Mouse (Mus musculus): Measurements from ENCODE around the gene Gm49354. TPM values are rescaled to one million over a fixed set of nuclear protein-coding genes. Genes with fewer than 3 reads are reported as not detected.
"Not testable (repeated sequence)": the region's sequence is repeated elsewhere in the genome, so short reads cannot be mapped to it uniquely, and the experiment has no call there.

Gm49354 gene
- polyA plus RNA-seq, 1 experiment from 2014 or later: not detected

DNA sequence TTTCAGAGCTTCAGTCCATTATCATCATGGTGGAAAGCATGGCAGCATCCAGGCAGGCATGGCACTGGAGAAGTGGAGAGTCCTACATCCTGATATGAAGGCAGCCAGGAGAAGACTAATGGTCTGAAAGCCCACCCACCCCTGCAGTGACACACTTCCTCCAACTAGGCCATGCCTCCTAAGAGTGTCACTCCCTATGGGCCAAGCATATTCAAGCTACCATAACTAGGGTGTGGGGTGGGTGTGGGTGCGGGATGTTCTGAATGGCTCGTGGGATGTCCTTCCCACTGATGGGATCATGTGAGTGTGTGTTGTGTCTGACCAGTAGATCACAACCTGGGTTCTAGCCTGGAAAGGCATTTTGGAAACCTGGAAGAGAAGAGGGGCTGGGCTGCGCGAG, 48.1 kb downstream of the Gm49354 start:
- peaks cover 47% of the 10 kb centered on the region for H3K4me1 ChIP-seq (ENCODE audit: control insufficient read depth, low read depth, low read length)
- 58% methylated on average over 2 of the region's 4 CpGs for WGBS (ENCODE audit: insufficient replicate concordance)
- no peaks in the 10 kb centered on the region for H3K9me3 ChIP-seq (replicated peaks; ENCODE audit: control insufficient read depth, low read length)
- H3K36me3 ChIP-seq (ENCODE audit: control insufficient read depth, insufficient read depth): no peaks in the 10 kb centered on the region
- no peak overlapping the region for H3K4me3 ChIP-seq (ENCODE audit: low read depth, low read length)
- H3K4me2 ChIP-seq (ENCODE audit: low read depth, low read length): peak overlapping the region; percentile 35
- H3K27ac ChIP-seq (ENCODE audit: low read length): 0 out of 2 replicates have a peak overlapping the region, but pooled peaks have one; percentile 37
- no peaks in the 10 kb centered on the region for H3K27me3 ChIP-seq (ENCODE audit: control insufficient read depth, insufficient read depth, low read depth, low read length)
- H3K9ac ChIP-seq (ENCODE audit: low read depth, low read length): no peak overlapping the region
- no peak for ATAC-seq (ENCODE audit: low read depth)

DNA sequence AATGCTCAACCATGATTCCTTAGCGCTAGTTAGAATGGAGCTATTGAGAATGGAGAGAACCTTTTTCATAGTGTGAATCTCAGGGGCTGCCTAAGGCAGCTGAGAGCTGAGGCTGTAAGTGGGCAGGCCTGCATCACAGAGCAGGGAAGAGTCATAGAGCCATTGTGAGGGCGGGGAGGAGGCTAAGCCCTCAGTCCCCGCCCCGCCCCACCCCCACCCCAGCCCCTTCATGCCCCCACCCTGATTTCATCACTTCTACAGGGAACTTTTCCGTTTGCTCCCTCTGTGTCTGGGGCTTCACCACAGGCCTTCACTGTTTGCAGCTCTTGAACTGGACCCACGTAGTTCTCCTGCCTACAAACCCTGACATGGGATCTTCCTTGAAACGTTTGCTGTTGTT, 50.4 kb downstream of the Gm49354 start, which contains the start of gene Spata31d1d:
Spata31d1d (minus strand) TSS at position 101 of the 400 bp plus-strand sequence.
- WGBS (ENCODE audit: insufficient replicate concordance): 33% methylated on average over 7 of the region's 7 CpGs
- peaks cover 6% of the 10 kb centered on the region; the same call in 1 of the 2 replicates for H3K27me3 ChIP-seq (ENCODE audit: control insufficient read depth, insufficient read depth, low read depth, low read length)
- H3K9ac ChIP-seq (ENCODE audit: low read depth, low read length): no peak within 1 kb of the TSS
- H3K4me1 ChIP-seq (ENCODE audit: control insufficient read depth, low read depth, low read length): peaks cover 38% of the 10 kb centered on the region
- ATAC-seq (ENCODE audit: low read depth): no peak
- no peak within 1 kb of the TSS for H3K27ac ChIP-seq (ENCODE audit: low read length)
- H3K4me2 ChIP-seq (ENCODE audit: low read depth, low read length): no peak within 1 kb of the TSS
- no peaks in the 10 kb centered on the region for H3K36me3 ChIP-seq (ENCODE audit: control insufficient read depth, insufficient read depth)
- no peaks in the 10 kb centered on the region for H3K9me3 ChIP-seq (replicated peaks; ENCODE audit: control insufficient read depth, low read length)
- no peak within 1 kb of the TSS for H3K4me3 ChIP-seq (ENCODE audit: low read depth, low read length)

DNA sequence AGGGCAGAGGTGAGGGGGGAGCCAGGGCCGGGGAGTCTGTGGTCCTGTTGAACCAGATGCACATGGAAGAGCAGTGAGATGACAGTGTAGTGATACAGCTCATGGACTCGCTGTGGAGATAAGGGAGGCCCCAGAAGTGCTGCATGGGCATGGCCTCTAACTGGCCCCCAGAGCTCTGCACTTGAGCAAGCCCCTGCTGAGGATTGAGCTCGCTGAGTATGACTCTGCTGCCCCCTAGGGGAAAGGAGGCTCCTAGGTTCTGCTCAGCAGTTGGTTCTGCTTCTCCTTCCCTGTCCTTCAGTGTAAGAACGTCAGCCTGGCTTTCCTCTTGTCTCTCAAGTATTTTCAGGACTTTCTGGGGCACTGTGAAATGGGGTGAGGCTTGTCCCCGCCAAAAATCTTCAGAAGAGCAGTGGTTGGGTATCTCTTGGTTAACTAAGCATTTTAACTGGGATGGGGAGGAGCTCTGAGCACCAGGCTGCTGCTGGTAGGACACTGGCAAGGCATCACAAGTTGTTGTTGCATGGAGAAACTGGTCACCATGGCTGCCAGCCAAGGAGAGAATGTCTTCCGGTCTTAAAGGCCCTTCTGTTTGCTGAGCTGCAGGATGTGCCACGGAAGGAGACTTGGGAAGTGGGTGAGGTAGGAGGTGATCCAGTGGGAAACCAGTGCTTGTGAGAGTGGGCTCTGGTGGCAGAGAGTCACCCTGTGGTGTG, 53.5 kb downstream of the Gm49354 start:
- H3K27me3 ChIP-seq (ENCODE audit: control insufficient read depth, insufficient read depth, low read depth, low read length): peaks cover 14% of the 10 kb centered on the region; the same call in 1 of the 2 replicates
- no peak overlapping the region for H3K4me3 ChIP-seq (ENCODE audit: low read depth, low read length)
- 17% methylated on average over 7 of the region's 7 CpGs for WGBS (ENCODE audit: insufficient replicate concordance)
- no peak overlapping the region for H3K27ac ChIP-seq (ENCODE audit: low read length)
- H3K9me3 ChIP-seq (replicated peaks; ENCODE audit: control insufficient read depth, low read length): no peaks in the 10 kb centered on the region
- peak; percentile 83 for ATAC-seq (ENCODE audit: low read depth)
- H3K4me2 ChIP-seq (ENCODE audit: low read depth, low read length): no peak overlapping the region
- H3K9ac ChIP-seq (ENCODE audit: low read depth, low read length): 0 out of 2 replicates have a peak overlapping the region, but pooled peaks have one; percentile 25
- peaks cover 15% of the 10 kb centered on the region for H3K4me1 ChIP-seq (ENCODE audit: control insufficient read depth, low read depth, low read length)
- H3K36me3 ChIP-seq (ENCODE audit: control insufficient read depth, insufficient read depth): no peaks in the 10 kb centered on the region

DNA sequence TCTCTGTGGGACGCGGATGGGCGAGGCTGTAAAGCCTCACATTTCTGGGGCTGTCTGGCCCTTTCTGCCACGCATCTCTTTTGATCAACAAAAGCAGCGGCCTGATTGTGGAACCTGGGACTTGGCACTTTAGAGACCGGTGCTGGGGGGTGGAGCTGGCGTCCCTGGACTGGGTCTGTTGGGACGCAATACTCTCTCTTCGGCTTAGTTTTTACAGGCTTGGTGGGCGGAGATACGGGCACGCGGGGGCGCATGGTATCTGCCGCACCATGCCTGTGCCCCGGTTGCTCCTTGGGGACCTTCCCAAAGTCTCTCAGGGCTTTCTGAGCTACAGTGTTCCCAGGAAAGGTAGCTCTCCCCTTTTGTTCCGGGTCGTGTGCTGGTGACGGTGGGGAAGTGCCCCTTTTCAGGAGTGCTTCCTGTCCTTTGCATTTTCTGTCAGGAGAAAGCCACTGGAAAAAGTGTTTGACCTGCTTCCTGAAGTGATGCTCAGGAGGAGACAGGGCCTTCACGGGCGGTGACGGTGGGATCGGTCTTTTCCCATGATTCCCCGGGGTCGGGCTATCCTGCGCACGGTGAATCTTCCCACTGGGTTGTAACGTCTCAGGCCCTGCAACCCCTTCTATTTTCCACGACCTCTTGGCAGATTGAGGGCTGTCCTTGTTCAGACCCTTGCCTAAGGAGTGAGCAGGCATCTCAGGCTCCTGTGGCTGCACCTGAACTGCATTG, 55.7 kb downstream of the Gm49354 start:
- H3K27me3 ChIP-seq (ENCODE audit: control insufficient read depth, insufficient read depth, low read depth, low read length): peaks cover 14% of the 10 kb centered on the region; the same call in 1 of the 2 replicates
- no peaks in the 10 kb centered on the region for H3K9me3 ChIP-seq (replicated peaks; ENCODE audit: control insufficient read depth, low read length)
- peaks cover 14% of the 10 kb centered on the region for H3K4me1 ChIP-seq (ENCODE audit: control insufficient read depth, low read depth, low read length)
- no peak overlapping the region for H3K4me3 ChIP-seq (ENCODE audit: low read depth, low read length)
- H3K27ac ChIP-seq (ENCODE audit: low read length): no peak overlapping the region
- no peaks in the 10 kb centered on the region for H3K36me3 ChIP-seq (ENCODE audit: control insufficient read depth, insufficient read depth)
- ATAC-seq (ENCODE audit: low read depth): no peak
- H3K9ac ChIP-seq (ENCODE audit: low read depth, low read length): no peak overlapping the region
- peak overlapping the region; percentile 13 for H3K4me2 ChIP-seq (ENCODE audit: low read depth, low read length)
- 34% methylated on average over 29 of the region's 29 CpGs for WGBS (ENCODE audit: insufficient replicate concordance)

DNA sequence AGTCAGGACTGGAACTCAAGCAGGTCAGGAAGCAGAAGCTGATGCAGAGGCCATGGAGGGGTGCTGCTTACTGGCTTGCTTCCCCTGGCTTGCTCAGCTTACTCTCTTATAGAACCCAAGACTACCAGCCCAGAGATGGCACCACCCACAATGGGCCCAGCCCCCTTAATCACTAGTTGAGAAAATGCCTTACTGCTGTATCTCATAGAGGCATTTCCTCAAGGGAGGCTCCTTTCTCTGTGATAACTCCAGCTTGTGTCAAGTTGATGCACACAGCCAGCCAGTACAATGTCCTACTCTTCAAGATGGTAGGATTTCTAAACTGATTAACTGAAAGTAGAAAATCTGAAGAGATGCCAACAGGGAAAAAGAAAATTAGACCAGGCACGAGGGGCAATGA, 60.0 kb downstream of the Gm49354 start:
- not testable (repeated sequence) for H3K9ac ChIP-seq (ENCODE audit: low read depth, low read length); H3K27ac ChIP-seq (ENCODE audit: low read length); H3K36me3 ChIP-seq (ENCODE audit: control insufficient read depth, insufficient read depth); H3K4me3 ChIP-seq (ENCODE audit: low read depth, low read length); H3K4me2 ChIP-seq (ENCODE audit: low read depth, low read length); H3K9me3 ChIP-seq (replicated peaks; ENCODE audit: control insufficient read depth, low read length)
- WGBS (ENCODE audit: insufficient replicate concordance): 42% methylated on average over 1 of the region's 1 CpGs
- ATAC-seq (ENCODE audit: low read depth): peak; percentile 39; the same call in 1 of the 2 replicates
- H3K27me3 ChIP-seq (ENCODE audit: control insufficient read depth, insufficient read depth, low read depth, low read length): peaks cover 12% of the 10 kb centered on the region; the same call in 1 of the 2 replicates
- peaks cover 12% of the 10 kb centered on the region for H3K4me1 ChIP-seq (ENCODE audit: control insufficient read depth, low read depth, low read length)

DNA sequence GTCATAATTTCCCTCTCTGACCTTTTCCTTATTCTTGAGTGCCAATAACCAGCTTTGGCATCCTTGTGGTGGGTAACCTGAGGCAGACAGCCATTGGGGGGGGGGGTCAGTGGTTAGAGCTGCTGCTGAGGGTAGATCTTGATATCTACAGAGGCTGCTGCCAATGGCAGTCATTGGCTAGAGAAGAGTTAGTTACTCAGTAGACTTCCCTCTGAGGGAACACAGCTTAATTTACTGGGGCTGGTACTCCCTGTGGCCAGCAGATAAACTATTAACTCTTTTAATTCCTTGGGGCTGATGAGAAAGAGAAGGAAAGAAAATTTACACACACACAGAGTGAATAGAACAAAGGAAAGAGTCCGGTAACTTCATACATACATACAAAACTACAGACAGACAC, 62.6 kb downstream of the Gm49354 start:
- H3K9me3 ChIP-seq (replicated peaks; ENCODE audit: control insufficient read depth, low read length): no peaks in the 10 kb centered on the region
- H3K36me3 ChIP-seq (ENCODE audit: control insufficient read depth, insufficient read depth): no peaks in the 10 kb centered on the region
- no peak overlapping the region for H3K4me2 ChIP-seq (ENCODE audit: low read depth, low read length)
- H3K4me1 ChIP-seq (ENCODE audit: control insufficient read depth, low read depth, low read length): peaks cover 12% of the 10 kb centered on the region
- WGBS (ENCODE audit: insufficient replicate concordance): 69% methylated on average over 1 of the region's 1 CpGs
- H3K27ac ChIP-seq (ENCODE audit: low read length): no peak overlapping the region
- no peak overlapping the region for H3K9ac ChIP-seq (ENCODE audit: low read depth, low read length)
- no peak overlapping the region for H3K4me3 ChIP-seq (ENCODE audit: low read depth, low read length)
- no peaks in the 10 kb centered on the region for H3K27me3 ChIP-seq (ENCODE audit: control insufficient read depth, insufficient read depth, low read depth, low read length)
- peak; percentile 69 for ATAC-seq (ENCODE audit: low read depth)

DNA sequence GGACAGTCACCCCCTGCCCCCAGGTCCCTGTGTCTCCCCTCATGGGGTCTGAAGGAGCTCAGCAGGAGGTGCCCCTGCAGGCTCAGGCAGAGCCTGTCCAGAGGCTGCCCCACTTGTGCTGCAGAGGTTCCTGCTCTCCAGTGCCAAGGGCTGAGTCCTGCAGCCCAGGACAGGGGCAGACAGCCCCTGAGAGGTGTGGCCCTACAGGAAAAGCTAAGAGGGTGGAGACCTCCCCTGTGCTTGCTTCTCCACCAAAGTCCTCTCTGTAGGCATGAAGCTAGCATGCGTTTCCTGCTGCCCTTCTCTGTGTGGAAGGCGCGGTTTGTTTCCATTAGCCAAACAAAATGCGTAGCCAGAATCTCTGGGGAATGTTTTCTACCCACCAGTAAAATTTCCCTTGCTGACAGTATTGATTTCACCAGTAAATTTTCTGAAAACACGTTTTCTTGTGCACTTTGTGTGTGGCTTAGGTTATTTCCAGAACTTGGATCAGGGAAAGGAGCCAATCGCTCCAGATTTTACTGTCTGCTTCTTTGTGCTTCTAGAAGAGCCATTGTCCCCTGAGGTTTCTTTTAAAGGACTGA, 63.1 kb downstream of the Gm49354 start:
- WGBS (ENCODE audit: insufficient replicate concordance): 15% methylated on average over 6 of the region's 6 CpGs
- H3K36me3 ChIP-seq (ENCODE audit: control insufficient read depth, insufficient read depth); H3K27me3 ChIP-seq (ENCODE audit: control insufficient read depth, insufficient read depth, low read depth, low read length); H3K27ac ChIP-seq (ENCODE audit: low read length); H3K4me3 ChIP-seq (ENCODE audit: low read depth, low read length); H3K9ac ChIP-seq (ENCODE audit: low read depth, low read length); H3K9me3 ChIP-seq (replicated peaks; ENCODE audit: control insufficient read depth, low read length); H3K4me2 ChIP-seq (ENCODE audit: low read depth, low read length): not testable (repeated sequence)
- ATAC-seq (ENCODE audit: low read depth): peak; percentile 48; the same call in 1 of the 2 replicates
- peaks cover 12% of the 10 kb centered on the region for H3K4me1 ChIP-seq (ENCODE audit: control insufficient read depth, low read depth, low read length)

DNA sequence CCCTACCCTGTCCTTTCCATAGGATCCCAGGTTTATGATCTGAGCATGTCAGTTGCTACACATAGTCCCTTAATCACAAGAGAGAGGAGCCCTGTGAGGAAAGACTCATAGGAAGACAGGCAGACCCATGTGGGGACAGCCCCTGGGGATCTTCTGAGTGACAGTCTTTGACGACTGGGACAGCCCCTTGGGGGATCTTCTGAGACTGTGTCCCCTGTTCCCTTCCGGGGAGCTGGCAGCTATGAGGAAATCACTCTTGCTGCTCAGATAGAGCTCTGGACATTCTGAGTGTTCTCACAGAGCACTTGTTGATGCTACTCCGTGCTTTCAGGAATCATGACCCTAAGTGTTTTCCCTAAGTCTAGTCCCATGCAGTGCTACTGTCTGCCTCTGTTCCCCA, 68.3 kb downstream of the Gm49354 start:
- ATAC-seq (ENCODE audit: low read depth): no peak
- no peak overlapping the region for H3K4me2 ChIP-seq (ENCODE audit: low read depth, low read length)
- no peak overlapping the region for H3K27ac ChIP-seq (ENCODE audit: low read length)
- H3K36me3 ChIP-seq (ENCODE audit: control insufficient read depth, insufficient read depth): no peaks in the 10 kb centered on the region
- H3K4me3 ChIP-seq (ENCODE audit: low read depth, low read length): no peak overlapping the region
- no peaks in the 10 kb centered on the region for H3K27me3 ChIP-seq (ENCODE audit: control insufficient read depth, insufficient read depth, low read depth, low read length)
- WGBS (ENCODE audit: insufficient replicate concordance): 40% methylated on average over 3 of the region's 3 CpGs
- H3K9me3 ChIP-seq (replicated peaks; ENCODE audit: control insufficient read depth, low read length): no peaks in the 10 kb centered on the region
- H3K4me1 ChIP-seq (ENCODE audit: control insufficient read depth, low read depth, low read length): no peaks in the 10 kb centered on the region
- no peak overlapping the region for H3K9ac ChIP-seq (ENCODE audit: low read depth, low read length)

DNA sequence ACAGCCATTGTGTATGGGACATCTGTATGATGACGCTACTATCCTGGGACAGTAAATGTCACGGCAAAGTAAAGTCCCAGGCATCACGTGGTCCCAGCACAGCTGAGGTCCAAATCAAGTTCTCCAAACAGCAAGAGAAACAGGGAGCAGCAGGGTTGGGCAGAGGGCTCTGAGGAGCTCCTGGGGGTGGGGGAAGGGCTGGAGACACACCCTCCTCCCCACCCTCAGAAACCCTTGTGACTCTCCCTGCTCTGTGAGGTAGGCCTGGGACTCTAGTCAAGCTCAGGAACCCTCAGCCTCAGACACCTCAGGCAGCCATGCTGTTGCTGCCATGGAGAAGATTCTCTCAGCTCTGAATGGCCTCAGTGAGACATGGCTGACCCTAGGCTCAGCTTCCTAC, 70.1 kb downstream of the Gm49354 start, which contains the start of gene Spata31d1b:
Spata31d1b (plus strand) TSS at position 301 of the 400 bp plus-strand sequence.
- H3K9me3 ChIP-seq (replicated peaks; ENCODE audit: control insufficient read depth, low read length); ATAC-seq (ENCODE audit: low read depth); H3K27ac ChIP-seq (ENCODE audit: low read length); H3K36me3 ChIP-seq (ENCODE audit: control insufficient read depth, insufficient read depth); H3K27me3 ChIP-seq (ENCODE audit: control insufficient read depth, insufficient read depth, low read depth, low read length); H3K4me3 ChIP-seq (ENCODE audit: low read depth, low read length); H3K9ac ChIP-seq (ENCODE audit: low read depth, low read length); H3K4me1 ChIP-seq (ENCODE audit: control insufficient read depth, low read depth, low read length); H3K4me2 ChIP-seq (ENCODE audit: low read depth, low read length): not testable (repeated sequence)
- 50% methylated on average over 3 of the region's 3 CpGs for WGBS (ENCODE audit: insufficient replicate concordance)
